Mouse (Mus musculus): ENCODE measurements around the gene Ess2. TPM values are rescaled to one million over a fixed set of nuclear protein-coding genes. Genes with fewer than 3 reads are reported as not detected.

The Ess2 gene
- polyA plus RNA-seq, 1 experiment = 14.2 TPM

DNA sequence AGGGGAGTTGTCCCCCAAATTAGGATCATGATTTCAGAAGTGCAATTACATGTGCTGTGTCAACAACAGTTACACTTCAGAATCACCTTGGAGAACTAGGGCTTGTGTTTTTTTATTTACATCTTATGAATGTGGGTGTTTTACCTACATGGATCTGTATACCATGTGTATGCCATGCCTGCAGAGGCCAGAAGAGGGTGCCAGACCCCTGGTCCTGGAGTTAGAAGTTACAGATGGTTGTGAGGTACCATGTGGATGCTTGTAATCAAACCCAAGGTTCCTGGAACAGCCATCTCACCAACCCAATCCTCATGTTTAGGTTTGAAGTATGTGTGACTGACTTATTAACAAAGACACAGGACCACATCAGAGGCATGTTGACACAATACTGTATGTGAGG is 52.6 kb downstream of the Ess2 start:
- Histone ChIP-seq H3K4me1 (ENCODE audit: control insufficient read depth, insufficient read depth, low read length) (no peaks in the 10 kb centered on the region), H3K4me3 (ENCODE audit: insufficient read depth, low read depth, low read length) (no peak overlapping the region), H3K36me3 (ENCODE audit: control insufficient read depth, insufficient read depth, low read length) (no peaks in the 10 kb centered on the region), H3K27me3 (replicated peaks; ENCODE audit: control insufficient read depth, insufficient read depth, low read length) (no peaks in the 10 kb centered on the region), H3K27ac (ENCODE audit: insufficient read depth, low read depth, low read length) (no peak overlapping the region)
- peak; percentile 28 for DNase-seq
- TF ChIP-seq POLR2A (IDR thresholded peaks at IDR 0.05; ENCODE audit: low read depth, low read length) (no peak), CTCF (conservative IDR thresholded peaks at IDR 0.05; ENCODE audit: insufficient read depth, insufficient read length, low read depth, low read length) (peak; percentile 69)

GRCm38 (mm10) chr16:17857157-17857556 is 54.0 kb downstream of the Ess2 start:
- TF ChIP-seq POLR2A (IDR thresholded peaks at IDR 0.05; ENCODE audit: low read depth, low read length) (no peak), CTCF (conservative IDR thresholded peaks at IDR 0.05; ENCODE audit: insufficient read depth, insufficient read length, low read depth, low read length) (no peak)
- H3K36me3 ChIP-seq (ENCODE audit: control insufficient read depth, insufficient read depth, low read length) = no peaks in the 10 kb centered on the region

GRCm38 (mm10) chr16:17853263-17853662 is 57.9 kb downstream of the Ess2 start:
- TF ChIP-seq POLR2A (IDR thresholded peaks at IDR 0.05; ENCODE audit: low read depth, low read length) (no peak), CTCF (conservative IDR thresholded peaks at IDR 0.05; ENCODE audit: insufficient read depth, insufficient read length, low read depth, low read length) (no peak)
- WGBS = 88% methylated on average over 2 of the region's 2 CpGs
- H3K27ac ChIP-seq (ENCODE audit: insufficient read depth, low read depth, low read length) = no peak overlapping the region
- no peaks in the 10 kb centered on the region for H3K27me3 ChIP-seq (replicated peaks; ENCODE audit: control insufficient read depth, insufficient read depth, low read length)
- no peaks in the 10 kb centered on the region for H3K4me1 ChIP-seq (ENCODE audit: control insufficient read depth, insufficient read depth, low read length)
- DNase-seq = no peak
- peaks cover 2% of the 10 kb centered on the region; the same call in 1 of the 2 replicates for H3K36me3 ChIP-seq (ENCODE audit: control insufficient read depth, insufficient read depth, low read length)
- no peak overlapping the region for H3K4me3 ChIP-seq (ENCODE audit: insufficient read depth, low read depth, low read length)

More at GRCm38 (mm10) chr16:17857157-17857556, 54.0 kb downstream of the Ess2 start:
- no peak for DNase-seq
- H3K4me3 ChIP-seq (ENCODE audit: insufficient read depth, low read depth, low read length) = no peak overlapping the region
- no peaks in the 10 kb centered on the region for H3K27me3 ChIP-seq (replicated peaks; ENCODE audit: control insufficient read depth, insufficient read depth, low read length)
- H3K4me1 ChIP-seq (ENCODE audit: control insufficient read depth, insufficient read depth, low read length) = no peaks in the 10 kb centered on the region
- 90% methylated on average over 7 of the region's 7 CpGs for WGBS
- no peak overlapping the region for H3K27ac ChIP-seq (ENCODE audit: insufficient read depth, low read depth, low read length)

DNA sequence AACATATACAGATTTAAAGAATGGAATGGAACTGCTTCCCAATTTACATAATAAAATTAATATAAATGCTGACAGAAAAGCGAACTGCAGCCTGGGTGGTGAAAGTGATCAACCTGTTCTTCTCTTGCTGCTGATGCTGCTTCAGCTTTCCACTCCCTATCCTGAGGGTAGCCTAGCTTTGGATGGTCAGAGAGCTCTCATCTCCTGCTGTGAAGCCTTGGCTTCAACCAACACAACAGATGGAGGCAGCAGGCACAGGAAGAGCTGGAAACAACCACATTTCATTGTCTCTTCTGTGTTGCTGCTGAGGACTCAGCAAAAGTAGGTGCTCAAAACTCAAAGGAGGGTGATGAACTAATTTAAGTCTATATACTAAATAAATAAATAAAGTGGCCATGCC is 59.3 kb downstream of the Ess2 start:
- Histone ChIP-seq H3K36me3 (ENCODE audit: control insufficient read depth, insufficient read depth, low read length) (peaks cover 2% of the 10 kb centered on the region; the same call in 1 of the 2 replicates), H3K4me1 (ENCODE audit: control insufficient read depth, insufficient read depth, low read length) (no peaks in the 10 kb centered on the region), H3K27me3 (replicated peaks; ENCODE audit: control insufficient read depth, insufficient read depth, low read length) (no peaks in the 10 kb centered on the region), H3K4me3 (ENCODE audit: insufficient read depth, low read depth, low read length) (no peak overlapping the region), H3K27ac (ENCODE audit: insufficient read depth, low read depth, low read length) (no peak overlapping the region)
- TF ChIP-seq CTCF (conservative IDR thresholded peaks at IDR 0.05; ENCODE audit: insufficient read depth, insufficient read length, low read depth, low read length) = no peak
- TF ChIP-seq POLR2A (IDR thresholded peaks at IDR 0.05; ENCODE audit: low read depth, low read length) = no peak
- no peak for DNase-seq
- WGBS = 97% methylated on average over 1 of the region's 1 CpGs

DNA sequence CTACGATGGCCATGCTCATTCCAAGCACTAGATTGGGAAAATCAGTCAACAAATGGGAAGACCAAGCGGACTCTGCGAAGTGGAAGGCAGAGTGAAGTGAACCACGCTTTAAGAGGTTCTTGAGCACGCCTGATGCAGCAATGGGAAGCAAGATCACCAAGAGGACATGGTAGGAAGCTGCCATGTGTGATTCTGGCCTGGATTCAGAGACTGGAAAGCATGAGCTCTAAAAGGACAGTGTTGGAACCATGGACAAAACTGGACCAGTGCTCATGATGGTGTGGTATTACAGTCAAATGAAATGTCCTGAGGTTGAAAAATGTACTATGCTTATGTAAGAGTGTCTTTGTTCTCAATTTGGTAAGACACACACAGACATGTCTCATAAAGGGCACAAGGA is 59.8 kb downstream of the Ess2 start:
- WGBS = 96% methylated on average over 5 of the region's 5 CpGs
- no peaks in the 10 kb centered on the region for H3K4me1 ChIP-seq (ENCODE audit: control insufficient read depth, insufficient read depth, low read length)

More for the DNA sequence above, 59.8 kb downstream of the Ess2 start:
- H3K27me3 ChIP-seq (replicated peaks; ENCODE audit: control insufficient read depth, insufficient read depth, low read length) = no peaks in the 10 kb centered on the region
- TF ChIP-seq POLR2A (IDR thresholded peaks at IDR 0.05; ENCODE audit: low read depth, low read length) (no peak), CTCF (conservative IDR thresholded peaks at IDR 0.05; ENCODE audit: insufficient read depth, insufficient read length, low read depth, low read length) (no peak)
- peaks cover 4% of the 10 kb centered on the region; the same call in 1 of the 2 replicates for H3K36me3 ChIP-seq (ENCODE audit: control insufficient read depth, insufficient read depth, low read length)
- no peak overlapping the region for H3K27ac ChIP-seq (ENCODE audit: insufficient read depth, low read depth, low read length)
- no peak overlapping the region for H3K4me3 ChIP-seq (ENCODE audit: insufficient read depth, low read depth, low read length)
- DNase-seq = no peak

Other genes with a start within 250 kb of the Ess2 start
- 48.6 and 54.3 TPM in 2 replicates for gene Med15, start 178.5 kb downstream of the Ess2 start, polyA plus RNA-seq (2012; rRNA removed)
- gene Klhl22, start 151.7 kb downstream of the Ess2 start, polyA plus RNA-seq (2012; rRNA removed) = 50.9 and 69.4 TPM in 2 replicates
- gene Scarf2, start 114.1 kb downstream of the Ess2 start, polyA plus RNA-seq (2012; rRNA removed) = 26.8 and 38.2 TPM in 2 replicates
- gene B830017H08Rik, start 78.2 kb downstream of the Ess2 start, polyA plus RNA-seq (2012; rRNA removed) = 6.2 and 7.9 TPM in 2 replicates
- gene Car15, start 73.0 kb downstream of the Ess2 start, polyA plus RNA-seq (2012; rRNA removed) = 372 and 440 TPM in 2 replicates
- 7.7 and 10.3 TPM in 2 replicates for gene Gm20518, start 19.7 kb downstream of the Ess2 start, polyA plus RNA-seq (2012; rRNA removed)
- 0.12 and 0.14 TPM in 2 replicates for gene Tssk1, start 17.1 kb downstream of the Ess2 start, polyA plus RNA-seq (2012; rRNA removed)
- 99.8 and 127 TPM in 2 replicates for gene Dgcr2, start 12.8 kb downstream of the Ess2 start, polyA plus RNA-seq (2012; rRNA removed)
- 0.05 and 0.27 TPM in 2 replicates for gene Tssk2, start 12.7 kb downstream of the Ess2 start, polyA plus RNA-seq (2012; rRNA removed)
- not detected in 2 replicates for gene Gsc2, start 3.7 kb upstream of the Ess2 start, polyA plus RNA-seq (2012; rRNA removed)
- 300 and 304 TPM in 2 replicates for gene Slc25a1, start 16.9 kb upstream of the Ess2 start, polyA plus RNA-seq (2012; rRNA removed)
- not detected in 2 replicates for gene Vpreb2, start 69.1 kb upstream of the Ess2 start, polyA plus RNA-seq (2012; rRNA removed)
- gene Dgcr6, start 141.5 kb upstream of the Ess2 start, polyA plus RNA-seq (2012; rRNA removed) = 135 and 142 TPM in 2 replicates
- gene Prodh, start 178.9 kb upstream of the Ess2 start, polyA plus RNA-seq (2012; rRNA removed) = 397 and 415 TPM in 2 replicates
- 18.9 and 26.7 TPM in 2 replicates for gene Rtn4r, start 216.3 kb upstream of the Ess2 start, polyA plus RNA-seq (2012; rRNA removed)

Data from kidney, adult 2 months (tissue).